In genomic region chr6:100645469-100646201, GRCm38 (mm10) we compare ENCODE assay signal across 7 mouse cellular contexts. TPM values are rescaled to one million over a fixed set of nuclear protein-coding genes. Genes with fewer than 3 reads are reported as not detected.
DNase-seq lines count a peak whose midpoint lies in the region; ATAC-seq lines count a peak whose summit lies in the region.

No protein-coding gene starts in this region.

- peak; percentile 90 for ATAC-seq in hindbrain, embryonic 15.5 days (ENCODE audit: low FRiP score, low read depth)
- ATAC-seq in megakaryocyte progenitor cell, adult 5-6 weeks (replicated peaks; ENCODE audit: poor library complexity): peak; percentile 49; the same call in 1 of the 2 replicates
- peak; percentile 69; the same call in 1 of the 2 replicates for ATAC-seq in stomach, embryonic 14.5 days (ENCODE audit: insufficient number of reproducible peaks, insufficient read depth, low FRiP score, low read depth)

- 0 out of 2 replicates have a peak, but pooled peaks cover 4% of the 10 kb centered on the region for H3K27me3 ChIP-seq in hindbrain, embryonic 15.5 days
- no peaks in the 10 kb centered on the region for H3K27me3 ChIP-seq in stomach, embryonic 14.5 days (ENCODE audit: control insufficient read depth, insufficient read depth, low read length)

- no peaks in the 10 kb centered on the region for H3K36me3 ChIP-seq in hindbrain, embryonic 15.5 days
- H3K36me3 ChIP-seq in stomach, embryonic 14.5 days (ENCODE audit: control insufficient read depth, insufficient read depth, low read length): 0 out of 2 replicates have a peak, but pooled peaks cover 2% of the 10 kb centered on the region

- H3K4me2 ChIP-seq in hindbrain, embryonic 15.5 days: peak overlapping the region; percentile 25; the same call in 1 of the 2 replicates
- peak overlapping the region; percentile 18; the same call in 1 of the 2 replicates for H3K4me2 ChIP-seq in stomach, embryonic 14.5 days (replicated peaks; ENCODE audit: low read depth, low read length)

- peaks cover 11% of the 10 kb centered on the region for H3K4me1 ChIP-seq in hindbrain, embryonic 15.5 days (replicated peaks)
- H3K4me1 ChIP-seq in stomach, embryonic 14.5 days (ENCODE audit: control insufficient read depth, insufficient read depth, low read length): peaks cover 6% of the 10 kb centered on the region; the same call in 1 of the 2 replicates

- peak; percentile 82 to 83 for DNase-seq in adrenal gland, adult (ENCODE audit: inconsistent age in 2 of 2, low spot score in 1 of 2)
- DNase-seq in cerebellum, adult 9-11 months: peak; percentile 21
- peak; percentile 15 to 57 for DNase-seq in frontal cortex, postnatal 14 days (ENCODE audit: low spot score in 2 of 2)
- peak; percentile 56 to 59 for DNase-seq in layer of hippocampus, postnatal 36 days

- no peak overlapping the region for H3K9ac ChIP-seq in hindbrain, embryonic 15.5 days
- H3K9ac ChIP-seq in stomach, embryonic 14.5 days (replicated peaks; ENCODE audit: low read depth, low read length): no peak overlapping the region

- no peaks in the 10 kb centered on the region for H3K9me3 ChIP-seq in hindbrain, embryonic 15.5 days
- no peaks in the 10 kb centered on the region for H3K9me3 ChIP-seq in stomach, embryonic 14.5 days (ENCODE audit: control insufficient read depth, low read depth, low read length)

- H3K27ac ChIP-seq in hindbrain, embryonic 15.5 days (replicated peaks): peak overlapping the region; percentile 47; the same call in 1 of the 2 replicates
- peak overlapping the region; percentile 45; the same call in 1 of the 2 replicates for H3K27ac ChIP-seq in stomach, embryonic 14.5 days (ENCODE audit: low read length)

- 51% methylated on average over 11 of the region's 11 CpGs for WGBS in hindbrain, embryonic 15.5 days
- WGBS in stomach, embryonic 14.5 days: 40% methylated on average over 11 of the region's 11 CpGs

- no peak overlapping the region for H3K4me3 ChIP-seq in hindbrain, embryonic 15.5 days
- H3K4me3 ChIP-seq in stomach, embryonic 14.5 days (ENCODE audit: low read depth, low read length): no peak overlapping the region

RNA-seq across cellular contexts. Expression of gene Shq1, which starts 25.3 kb away (rescaled TPM):
- 8.9 and 10.1 TPM in 2 replicates for polyA plus RNA-seq in hindbrain, embryonic 15.5 days (2015; fragmentation: Nextera tagmentation; extraction: Ambion mirVana)
- 1 to 10 TPM; 5.8 to 7.4 TPM for total RNA-seq in layer of hippocampus, postnatal 36 days (2021)
- 7.0 and 9.1 TPM in 2 replicates for total RNA-seq in megakaryocyte progenitor cell, adult 5-6 weeks (2015)
- 17.4 and 17.8 TPM in 2 replicates for total RNA-seq in megakaryocyte progenitor cell, adult 5-6 weeks (2017)
- polyA plus RNA-seq in stomach, embryonic 14.5 days (2014; fragmentation: Nextera tagmentation; extraction: Ambion mirVana): 16.0 and 16.6 TPM in 2 replicates

RNA-seq across cellular contexts. Expression of gene Gxylt2, which starts 58.9 kb away (rescaled TPM):
- polyA plus RNA-seq in hindbrain, embryonic 15.5 days (2015; fragmentation: Nextera tagmentation; extraction: Ambion mirVana): 2.1 and 2.5 TPM in 2 replicates
- total RNA-seq in layer of hippocampus, postnatal 36 days (2021): 1 to 10 TPM; 1.7 to 2.1 TPM
- total RNA-seq in megakaryocyte progenitor cell, adult 5-6 weeks (2015): not detected in 2 replicates
- not detected in 2 replicates for total RNA-seq in megakaryocyte progenitor cell, adult 5-6 weeks (2017)
- polyA plus RNA-seq in stomach, embryonic 14.5 days (2014; fragmentation: Nextera tagmentation; extraction: Ambion mirVana): 1.7 and 2.0 TPM in 2 replicates

Comparison
In these comparisons a context has a peak if more than half of its experiments do, and no peak if none do; other contexts are left out.
1. DNase-seq: peak in every context shown above with its lines; median percentile 82 in adrenal gland, adult; 58 in layer of hippocampus, postnatal 36 days; 36 in frontal cortex, postnatal 14 days; 21 in cerebellum, adult 9-11 months.